Mouse (Mus musculus): Measurements from ENCODE around the gene Gpr157.
"Not testable (repeated sequence)": the region's sequence is repeated elsewhere in the genome, so short reads cannot be mapped to it uniquely, and the experiment has no call there.

Gpr157 gene

GRCm38 (mm10) chr4:150087161-150087889 lies at the start of gene Gpr157:
Gpr157 (plus strand) TSS chr4:150087365.
- peak; percentile 96 for DNase-seq

- no peak for DNase-seq
Measured at GRCm38 (mm10) chr4:150038533-150038932, 48.6 kb upstream of the Gpr157 start.

- no peak for DNase-seq
Measured at GRCm38 (mm10) chr4:150040003-150040581, 47.1 kb upstream of the Gpr157 start.

GRCm38 (mm10) chr4:150040856-150041255 lies 46.3 kb upstream of the Gpr157 start:
- DNase-seq = not testable (repeated sequence)

GRCm38 (mm10) chr4:150041346-150042110 lies 45.6 kb upstream of the Gpr157 start:
- DNase-seq = no peak

GRCm38 (mm10) chr4:150043591-150043990 lies 43.6 kb upstream of the Gpr157 start:
- no peak for DNase-seq

GRCm38 (mm10) chr4:150048038-150048437 lies 39.1 kb upstream of the Gpr157 start:
- DNase-seq = peak; percentile 79

GRCm38 (mm10) chr4:150048478-150049156 lies 38.5 kb upstream of the Gpr157 start:
- peak; percentile 33 for DNase-seq

- no peak for DNase-seq
Measured at GRCm38 (mm10) chr4:150049157-150049513, 38.0 kb upstream of the Gpr157 start.

GRCm38 (mm10) chr4:150049564-150050226 lies 37.5 kb upstream of the Gpr157 start:
- no peak for DNase-seq

- DNase-seq = no peak
Measured at GRCm38 (mm10) chr4:150051514-150051913, 35.7 kb upstream of the Gpr157 start.

GRCm38 (mm10) chr4:150052380-150052779 lies 34.8 kb upstream of the Gpr157 start:
- DNase-seq = no peak

- DNase-seq = no peak
Measured at GRCm38 (mm10) chr4:150056171-150056570, 31.0 kb upstream of the Gpr157 start.

- DNase-seq = no peak
Measured at GRCm38 (mm10) chr4:150057722-150058121, 29.4 kb upstream of the Gpr157 start.

- DNase-seq = peak; percentile 34
Measured at GRCm38 (mm10) chr4:150059841-150060468, 27.2 kb upstream of the Gpr157 start.

GRCm38 (mm10) chr4:150060469-150061170 lies 26.5 kb upstream of the Gpr157 start:
- DNase-seq = peak; percentile 34

- DNase-seq = peak; percentile 84
Measured at GRCm38 (mm10) chr4:150061432-150062225, 25.5 kb upstream of the Gpr157 start.

- DNase-seq = no peak
Measured at GRCm38 (mm10) chr4:150066706-150067323, 20.4 kb upstream of the Gpr157 start.

GRCm38 (mm10) chr4:150068216-150068615 lies 18.9 kb upstream of the Gpr157 start:
- DNase-seq = no peak

GRCm38 (mm10) chr4:150070136-150070535 lies 17.0 kb upstream of the Gpr157 start:
- peak; percentile 81 for DNase-seq

All from kidney, postnatal 14 days (tissue).